Mouse (Mus musculus) lung, postnatal 0 days (tissue): ENCODE results near the gene Emc6.

Experiments used
- CTCF ChIP-seq: IDR thresholded peaks from 2 replicates; pipeline ENCODE4 v1.5.1; 2016; ENCODE audit warnings: antibody characterized with exemption, mild to moderate bottlenecking
- EP300 ChIP-seq: IDR thresholded peaks from 2 replicates; pipeline ENCODE4 v1.6.1; 2016; ENCODE audit warnings: antibody characterized with exemption, mild to moderate bottlenecking, control low read depth

DNA sequence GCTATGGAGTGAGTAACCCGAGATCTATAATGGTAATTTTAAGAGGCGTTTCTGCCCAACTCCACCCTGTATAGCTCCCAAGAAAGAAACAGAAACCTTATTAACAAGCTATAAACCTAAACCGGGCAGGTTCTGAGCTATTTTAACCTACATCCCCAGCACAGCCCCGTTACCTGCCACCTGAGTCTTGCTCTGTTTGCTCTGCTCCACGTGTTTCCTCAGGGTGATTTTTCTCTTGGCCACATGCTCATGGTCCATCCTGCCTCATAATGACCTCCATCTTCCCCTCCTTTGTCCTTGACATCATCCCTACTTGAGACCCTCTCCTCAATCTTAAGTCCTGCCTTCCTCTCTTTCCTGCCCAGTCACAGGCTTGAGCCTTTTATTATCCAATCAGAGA is 42.6 kb downstream of the Emc6 start:
- TF ChIP-seq CTCF (no peak), EP300 (no peak)
